Mouse (Mus musculus): ENCODE results near the gene Ap1ar. TPM values are rescaled to one million over a fixed set of nuclear protein-coding genes. Genes with fewer than 3 reads are reported as not detected.

Gene Ap1ar
- polyA plus RNA-seq, 1 experiment = 224 TPM

- no peak for TF ChIP-seq GATA1 (IDR thresholded peaks at IDR 0.05; ENCODE audit: low read length)
Measured at GRCm38 (mm10) chr3:127823886-127824863, 13.1 kb downstream of the Ap1ar start.

- TF ChIP-seq GATA1 (IDR thresholded peaks at IDR 0.05; ENCODE audit: low read length) = peak; percentile 77
Measured at GRCm38 (mm10) chr3:127821209-127821608, 16.1 kb downstream of the Ap1ar start.

GRCm38 (mm10) chr3:127820400-127820799 lies 16.9 kb downstream of the Ap1ar start:
- no peak for TF ChIP-seq GATA1 (IDR thresholded peaks at IDR 0.05; ENCODE audit: low read length)

GRCm38 (mm10) chr3:127818694-127819663 lies 18.3 kb downstream of the Ap1ar start:
- TF ChIP-seq GATA1 (IDR thresholded peaks at IDR 0.05; ENCODE audit: low read length) = no peak

- no peak for TF ChIP-seq GATA1 (IDR thresholded peaks at IDR 0.05; ENCODE audit: low read length)
Measured at GRCm38 (mm10) chr3:127817120-127817683, 20.1 kb downstream of the Ap1ar start.

GRCm38 (mm10) chr3:127809103-127809502 lies 28.2 kb downstream of the Ap1ar start:
- no peak for TF ChIP-seq GATA1 (IDR thresholded peaks at IDR 0.05; ENCODE audit: low read length)

- no peak for TF ChIP-seq GATA1 (IDR thresholded peaks at IDR 0.05; ENCODE audit: low read length)
Measured at GRCm38 (mm10) chr3:127807846-127808245, 29.5 kb downstream of the Ap1ar start.

- no peak for TF ChIP-seq GATA1 (IDR thresholded peaks at IDR 0.05; ENCODE audit: low read length)
Measured at GRCm38 (mm10) chr3:127805991-127806390, 31.3 kb downstream of the Ap1ar start.

GRCm38 (mm10) chr3:127805071-127805470 lies 32.3 kb downstream of the Ap1ar start:
- no peak for TF ChIP-seq GATA1 (IDR thresholded peaks at IDR 0.05; ENCODE audit: low read length)

GRCm38 (mm10) chr3:127804439-127804838 lies 32.9 kb downstream of the Ap1ar start:
- TF ChIP-seq GATA1 (IDR thresholded peaks at IDR 0.05; ENCODE audit: low read length) = no peak

- TF ChIP-seq GATA1 (IDR thresholded peaks at IDR 0.05; ENCODE audit: low read length) = no peak
Measured at GRCm38 (mm10) chr3:127802814-127803213, 34.5 kb downstream of the Ap1ar start.

- no peak for TF ChIP-seq GATA1 (IDR thresholded peaks at IDR 0.05; ENCODE audit: low read length)
Measured at GRCm38 (mm10) chr3:127801162-127801561, 36.2 kb downstream of the Ap1ar start.

- TF ChIP-seq GATA1 (IDR thresholded peaks at IDR 0.05; ENCODE audit: low read length) = no peak
Measured at GRCm38 (mm10) chr3:127796271-127796670, 41.1 kb downstream of the Ap1ar start.

GRCm38 (mm10) chr3:127795762-127796161 lies 41.6 kb downstream of the Ap1ar start:
- no peak for TF ChIP-seq GATA1 (IDR thresholded peaks at IDR 0.05; ENCODE audit: low read length)

- no peak for TF ChIP-seq GATA1 (IDR thresholded peaks at IDR 0.05; ENCODE audit: low read length)
Measured at GRCm38 (mm10) chr3:127793022-127793421, 44.3 kb downstream of the Ap1ar start.

Data from G1E-ER4 (cell line).